Mouse (Mus musculus) MEL (cell line): ENCODE results near the gene Slc6a20b. TPM values are rescaled to one million over a fixed set of nuclear protein-coding genes. Genes with fewer than 3 reads are reported as not detected.
A peak's percentile ranks its signal among the peaks of the same experiment; 100 is the strongest.

ENCODE experiments used
- DNase-seq: peaks from one replicate; pipeline ENCODE4 v3.0.0; 2011; ENCODE audit warnings: low read depth, low spot score
- H3K27ac ChIP-seq: 2 replicates; pipeline ENCODE4 v1.5.1; 2012; ENCODE audit warnings: low read depth, mild to moderate bottlenecking, control low read depth, low read length, moderate library complexity; ENCODE audit not compliant: control insufficient read depth
- H3K27me3 ChIP-seq, 2 experiments: fragments of 150-350 bp in 1 of 2; sonication (generic) in 1 of 2; 2 replicates each; pipeline ENCODE4 v1.6.1; 2012; ENCODE audit warnings: low read length in 2 of 2, mild to moderate bottlenecking in 2 of 2, improper control_type of control experiment in 1 of 2, moderate library complexity in 1 of 2; ENCODE audit not compliant: insufficient read depth in 2 of 2, control insufficient read depth in 1 of 2
- H3K36me3 ChIP-seq, 2 experiments: 2 replicates each; pipeline ENCODE4 v1.6.1; 2012 to 2014; ENCODE audit warnings: low read length in 2 of 2, improper control_type of control experiment in 1 of 2, inconsistent platforms in 1 of 2, mild to moderate bottlenecking in 1 of 2; ENCODE audit not compliant: insufficient read depth in 2 of 2, control insufficient read depth in 1 of 2
- H3K4me1 ChIP-seq, 2 experiments: fragments of 150-350 bp in 1 of 2; sonication (generic) in 1 of 2; 2 replicates each; pipeline ENCODE4 v1.6.1; 2012; ENCODE audit warnings: low read length in 2 of 2, improper control_type of control experiment in 1 of 2, mild to moderate bottlenecking in 1 of 2; ENCODE audit not compliant: insufficient read depth in 2 of 2, control insufficient read depth in 1 of 2
- H3K4me3 ChIP-seq, 2 experiments: fragments of 150-350 bp in 1 of 2; sonication (generic) in 1 of 2; 2 replicates each; pipeline ENCODE4 v1.5.1; 2012; ENCODE audit warnings: low read depth in 2 of 2, low read length in 2 of 2, mild to moderate bottlenecking in 2 of 2, moderate library complexity in 2 of 2, control low read depth in 1 of 2, improper control_type of control experiment in 1 of 2; ENCODE audit not compliant: control insufficient read depth in 1 of 2, insufficient read depth in 1 of 2
- H3K79me2 ChIP-seq: 2 replicates; pipeline ENCODE4 v1.6.1; 2012; ENCODE audit warnings: mild to moderate bottlenecking, low read length, moderate library complexity; ENCODE audit not compliant: control insufficient read depth, poor library complexity, insufficient read depth
- H3K9ac ChIP-seq: 2 replicates; pipeline ENCODE4 v1.6.1; 2012; ENCODE audit warnings: low read depth, mild to moderate bottlenecking, control low read depth, low read length, moderate library complexity; ENCODE audit not compliant: control insufficient read depth, poor library complexity, severe bottlenecking
- H3K9me3 ChIP-seq: fragments of 150-350 bp; sonication (generic); replicated peaks from 2 replicates; pipeline ENCODE4 v1.6.1; 2012; ENCODE audit warnings: mild to moderate bottlenecking, low read length, improper control_type of control experiment, moderate library complexity; ENCODE audit not compliant: insufficient read depth
- CTCF ChIP-seq, 3 experiments: IDR thresholded peaks in 2 of 3; conservative IDR thresholded peaks in 1 of 3; 2 replicates each; pipeline ENCODE4 v1.5.1; 2011 to 2012; ENCODE audit warnings: low read length in 3 of 3, low read depth in 2 of 3, mild to moderate bottlenecking in 2 of 3, improper control_type of control experiment in 1 of 3, inconsistent platforms in 1 of 3, mixed read lengths in 1 of 3, moderate library complexity in 1 of 3; ENCODE audit not compliant: control insufficient read depth in 1 of 3, insufficient read depth in 1 of 3, poor library complexity in 1 of 3, severe bottlenecking in 1 of 3
- E2F4 ChIP-seq: IDR thresholded peaks from 2 replicates; pipeline ENCODE4 v1.6.1; 2011; ENCODE audit warnings: low read depth, low read length, improper control_type of control experiment, borderline replicate concordance
- EP300 ChIP-seq, 2 experiments: IDR thresholded peaks; 2 replicates each; pipeline ENCODE4 v1.6.1; 2011; ENCODE audit warnings: improper control_type of control experiment in 2 of 2, low read length in 2 of 2, low read depth in 1 of 2, mild to moderate bottlenecking in 1 of 2
- GATA1 ChIP-seq: IDR thresholded peaks from 2 replicates; pipeline ENCODE4 v1.6.1; 2011; ENCODE audit warnings: low read depth, low read length, improper control_type of control experiment
- HCFC1 ChIP-seq: IDR thresholded peaks from 2 replicates; pipeline ENCODE4 v1.6.1; 2012; ENCODE audit warnings: low read depth, mild to moderate bottlenecking, inconsistent platforms, low read length, improper control_type of control experiment, moderate library complexity
- JUND ChIP-seq: IDR thresholded peaks from 2 replicates; pipeline ENCODE4 v1.6.1; 2011; ENCODE audit warnings: low read depth, mild to moderate bottlenecking, improper control_type of control experiment, low read length
- KAT2A ChIP-seq: conservative IDR thresholded peaks from 2 replicates; pipeline ENCODE4 v1.6.1; 2012; ENCODE audit warnings: low read depth, low read length, improper control_type of control experiment, inconsistent platforms
- MAFK ChIP-seq: IDR thresholded peaks from 2 replicates; pipeline ENCODE4 v1.6.1; 2011; ENCODE audit warnings: low read depth, mild to moderate bottlenecking, low read length, improper control_type of control experiment, borderline replicate concordance
- MAX ChIP-seq: IDR thresholded peaks from 2 replicates; pipeline ENCODE4 v1.6.1; 2011; ENCODE audit warnings: low read length, improper control_type of control experiment
- MEF2A ChIP-seq: IDR thresholded peaks from 2 replicates; pipeline ENCODE4 v1.6.1; 2014; ENCODE audit warnings: low read depth, mild to moderate bottlenecking, inconsistent platforms, low read length, improper control_type of control experiment; ENCODE audit not compliant: poor library complexity, insufficient replicate concordance, severe bottlenecking; ENCODE audit errors: extremely low read depth
- MXI1 ChIP-seq: IDR thresholded peaks from 2 replicates; pipeline ENCODE4 v1.6.1; 2011; ENCODE audit warnings: mild to moderate bottlenecking, low read depth, low read length, improper control_type of control experiment
- MYB ChIP-seq: IDR thresholded peaks from 2 replicates; pipeline ENCODE4 v1.6.1; 2011; ENCODE audit warnings: mild to moderate bottlenecking, low read depth, low read length, improper control_type of control experiment
- MYC ChIP-seq: IDR thresholded peaks from 2 replicates; pipeline ENCODE4 v1.6.1; 2011; ENCODE audit warnings: low read depth, mild to moderate bottlenecking, low read length, improper control_type of control experiment, moderate library complexity
- NELFE ChIP-seq: IDR thresholded peaks from 2 replicates; pipeline ENCODE4 v1.6.1; 2011; ENCODE audit warnings: low read depth, low read length, improper control_type of control experiment
- NRF1 ChIP-seq: IDR thresholded peaks from 2 replicates; pipeline ENCODE4 v1.6.1; 2014; ENCODE audit warnings: low read depth, mild to moderate bottlenecking, inconsistent platforms, low read length, improper control_type of control experiment, moderate library complexity; ENCODE audit not compliant: poor library complexity, insufficient read depth, severe bottlenecking
- POLR2A ChIP-seq, 2 experiments: IDR thresholded peaks; 2 replicates each; pipeline ENCODE4 v1.6.1; 2011 to 2012; ENCODE audit warnings: low read length in 2 of 2, mild to moderate bottlenecking in 2 of 2, control low read depth in 1 of 2, improper control_type of control experiment in 1 of 2, low read depth in 1 of 2, moderate library complexity in 1 of 2; ENCODE audit not compliant: control insufficient read depth in 1 of 2, insufficient read depth in 1 of 2, poor library complexity in 1 of 2
- POLR2AphosphoS5 ChIP-seq: IDR thresholded peaks from 2 replicates; pipeline ENCODE4 v1.6.1; 2012; ENCODE audit warnings: low read depth, borderline replicate concordance, mild to moderate bottlenecking, inconsistent platforms, low read length, moderate library complexity, mixed read lengths
- SIN3A ChIP-seq: IDR thresholded peaks from 2 replicates; pipeline ENCODE4 v1.6.1; 2012; ENCODE audit warnings: low read length, improper control_type of control experiment, inconsistent platforms
- SMC3 ChIP-seq: IDR thresholded peaks from 2 replicates; pipeline ENCODE4 v1.6.1; 2011; ENCODE audit warnings: low read depth, low read length, improper control_type of control experiment
- TAL1 ChIP-seq: IDR thresholded peaks from 2 replicates; pipeline ENCODE4 v1.6.1; 2012; ENCODE audit warnings: mild to moderate bottlenecking, inconsistent platforms, low read length, moderate library complexity, mixed read lengths
- TBP ChIP-seq: IDR thresholded peaks from 2 replicates; pipeline ENCODE4 v1.8.0; 2011; ENCODE audit warnings: low read depth, low read length, improper control_type of control experiment
- TCF12 ChIP-seq: IDR thresholded peaks from 2 replicates; pipeline ENCODE4 v1.6.1; 2014; ENCODE audit warnings: low read depth, mild to moderate bottlenecking, inconsistent platforms, low read length, improper control_type of control experiment, moderate library complexity
- USF1 ChIP-seq: IDR thresholded peaks from 2 replicates; pipeline ENCODE4 v1.6.1; 2014; ENCODE audit warnings: low read depth, mild to moderate bottlenecking, inconsistent platforms, low read length, improper control_type of control experiment, moderate library complexity
- USF2 ChIP-seq, 2 experiments: IDR thresholded peaks; 2 replicates each; pipeline ENCODE4 v1.6.1; 2011 to 2012; ENCODE audit warnings: improper control_type of control experiment in 2 of 2, low read length in 2 of 2, borderline replicate concordance in 1 of 2, inconsistent platforms in 1 of 2, low read depth in 1 of 2, mild to moderate bottlenecking in 1 of 2; ENCODE audit not compliant: insufficient read depth in 1 of 2
- ZC3H11A ChIP-seq: IDR thresholded peaks from 2 replicates; pipeline ENCODE4 v1.6.1; 2012; ENCODE audit warnings: low read depth, mild to moderate bottlenecking, inconsistent platforms, low read length, improper control_type of control experiment
- ZKSCAN1 ChIP-seq: IDR thresholded peaks from 2 replicates; pipeline ENCODE4 v1.6.1; 2012; ENCODE audit warnings: low read depth, mild to moderate bottlenecking, inconsistent platforms, low read length, improper control_type of control experiment, moderate library complexity
- ZMIZ1 ChIP-seq: IDR thresholded peaks from 2 replicates; pipeline ENCODE4 v1.6.1; 2012; ENCODE audit warnings: low read depth, mild to moderate bottlenecking, inconsistent platforms, low read length, improper control_type of control experiment, moderate library complexity
- ZNF384 ChIP-seq: IDR thresholded peaks from 2 replicates; pipeline ENCODE4 v1.6.1; 2012; ENCODE audit warnings: low read depth, mild to moderate bottlenecking, inconsistent platforms, low read length, improper control_type of control experiment
- polyA plus RNA-seq, 2 experiments: library from polyadenylated mRNA; stranded (reverse) in 1 of 2; unstranded in 1 of 2; fragments of >175 nt in 1 of 2; fragments of >200 nt in 1 of 2; gene quantifications; 2 replicates each; pipeline versions ENCODE4 v1.2.1 to v1.2.4; 2012; ENCODE audit warnings: low replicate concordance in 2 of 2, low read depth in 1 of 2; ENCODE audit not compliant: insufficient read length in 2 of 2, insufficient read depth in 1 of 2, missing spikeins in 1 of 2
- total RNA-seq: library from RNA; depleted of rRNA; stranded (reverse); fragments of 300-350 nt; gene quantifications from 2 replicates; pipeline ENCODE4 v1.2.3, GENCODE M21; 2012

Gene Slc6a20b
- total and polyA plus RNA-seq, 3 experiments, result 0.01 to 0.35 TPM; not detected in 1

- TF ChIP-seq ZKSCAN1 (no peak), POLR2AphosphoS5 (no peak)
Measured at GRCm38 (mm10) chr9:123649785-123650511, 17.6 kb upstream of the Slc6a20b start (continued).

GRCm38 (mm10) chr9:123640106-123640505 lies 7.7 kb upstream of the Slc6a20b start:
- H3K4me3 ChIP-seq, result no peak overlapping the region
- DNase-seq, result no peak
- H3K27me3 ChIP-seq, result no peaks in the 10 kb centered on the region
- H3K9ac ChIP-seq, result no peak overlapping the region
- H3K4me1 ChIP-seq, result peaks cover 9 to 20% of the 10 kb centered on the region in 2 experiments
- H3K36me3 ChIP-seq, result peaks cover 0 to 9% of the 10 kb centered on the region in 2 experiments; a peak in 2 of 4 replicates
- no peaks in the 10 kb centered on the region for H3K9me3 ChIP-seq
- no peaks in the 10 kb centered on the region for H3K79me2 ChIP-seq
- TF ChIP-seq ZNF384, result peak; percentile 49; the same call in 1 of the 2 replicates
- no peak for TF ChIP-seq EP300 (IDR thresholded peaks at IDR 0.05; ENCODE audit: low read depth in 1 of 2, low read length in 2 of 2)
- no peak overlapping the region for H3K27ac ChIP-seq

GRCm38 (mm10) chr9:123638668-123639089 lies 6.3 kb upstream of the Slc6a20b start:
- H3K27me3 ChIP-seq, result no peaks in the 10 kb centered on the region; a peak in 1 of 4 replicates
- DNase-seq, result peak; percentile 75
- H3K9me3 ChIP-seq, result no peaks in the 10 kb centered on the region
- H3K27ac ChIP-seq, result no peak overlapping the region
- H3K79me2 ChIP-seq, result no peaks in the 10 kb centered on the region
- H3K36me3 ChIP-seq, result peaks cover 0 to 9% of the 10 kb centered on the region in 2 experiments; a peak in 2 of 4 replicates
- H3K9ac ChIP-seq, result no peak overlapping the region
- no peak overlapping the region for H3K4me3 ChIP-seq
- peaks cover 9 to 20% of the 10 kb centered on the region in 2 experiments for H3K4me1 ChIP-seq
- no peak for TF ChIP-seq ZNF384
- TF ChIP-seq ZC3H11A, result peak; percentile 70
- TF ChIP-seq MAFK, result no peak
- peak; percentile 81 for TF ChIP-seq SMC3
- TF ChIP-seq HCFC1, result no peak
- TF ChIP-seq TAL1, result no peak
- TF ChIP-seq EP300 (IDR thresholded peaks at IDR 0.05; ENCODE audit: low read depth in 1 of 2, low read length in 2 of 2), result peak in 1 of 2 experiments; percentile 28; a peak in 2 of 4 replicates
- no peak for TF ChIP-seq POLR2A (IDR thresholded peaks at IDR 0.05; ENCODE audit: control insufficient read depth in 1 of 2, insufficient read depth in 1 of 2, low read depth in 1 of 2, low read length in 2 of 2, poor library complexity in 1 of 2)
- TF ChIP-seq JUND, result no peak
- no peak for TF ChIP-seq KAT2A
- no peak for TF ChIP-seq ZMIZ1
- TF ChIP-seq NRF1, result no peak
- TF ChIP-seq MYC, result no peak
- 0 out of 2 replicates have a peak, but pooled peaks have one; percentile 17 for TF ChIP-seq SIN3A
- TF ChIP-seq E2F4, result no peak
- TF ChIP-seq TBP, result no peak
- TF ChIP-seq MEF2A, result no peak
- TF ChIP-seq MYB, result no peak
- TF ChIP-seq TCF12, result no peak
- TF ChIP-seq CTCF (IDR thresholded peaks at IDR 0.05 in 2 of 3, conservative IDR thresholded peaks at IDR 0.05 in 1 of 3; ENCODE audit: control insufficient read depth in 1 of 3, insufficient read depth in 1 of 3, low read depth in 2 of 3, low read length in 3 of 3, poor library complexity in 1 of 3, severe bottlenecking in 1 of 3), result peak; percentile 77 to 90 (median 81)
- no peak; the same call in 1 of the 2 replicates for TF ChIP-seq GATA1
- TF ChIP-seq NELFE, result no peak
- TF ChIP-seq MAX, result no peak
- no peak for TF ChIP-seq USF1
- TF ChIP-seq ZKSCAN1, result no peak
- no peak for TF ChIP-seq MXI1
- no peak for TF ChIP-seq USF2 (IDR thresholded peaks at IDR 0.05; ENCODE audit: borderline replicate concordance in 1 of 2, insufficient read depth in 1 of 2, low read depth in 1 of 2, low read length in 2 of 2)
